Comparison of ENCODE assay signal across 8 mouse cellular contexts in genomic region chr1:43826628-43827001, GRCm38 (mm10). TPM values are rescaled to one million over a fixed set of nuclear protein-coding genes. Genes with fewer than 3 reads are reported as not detected.
DNase-seq lines count a peak whose midpoint lies in the region; ATAC-seq lines count a peak whose summit lies in the region.

No protein-coding gene starts in this region.

- peaks cover 19% of the 10 kb centered on the region for H3K4me1 ChIP-seq in heart, embryonic 15.5 days (replicated peaks)
- peaks cover 18% of the 10 kb centered on the region for H3K4me1 ChIP-seq in hindbrain, embryonic 14.5 days (replicated peaks; ENCODE audit: control insufficient read depth, insufficient read depth, low read length)
- peaks cover 29% of the 10 kb centered on the region for H3K4me1 ChIP-seq in midbrain, embryonic 13.5 days (replicated peaks)

- no peak for DNase-seq in heart, postnatal 25 days (ENCODE audit: low spot score)
- peak; percentile 26 for DNase-seq in adipocyte (ENCODE audit: low spot score)
- DNase-seq in hindbrain, embryonic 14.5 days (ENCODE audit: low spot score): no peak
- DNase-seq in left cerebral cortex, postnatal 14 days (ENCODE audit: low spot score in 2 of 2): no peak
- no peak for DNase-seq in left cerebral cortex, postnatal 10 days (ENCODE audit: extremely low spot score in 1 of 2, low spot score in 2 of 2)
- DNase-seq in left cerebral cortex, adult 11 months (ENCODE audit: low spot score): no peak

- H3K9me3 ChIP-seq in heart, embryonic 15.5 days (replicated peaks): no peaks in the 10 kb centered on the region
- no peaks in the 10 kb centered on the region for H3K9me3 ChIP-seq in hindbrain, embryonic 14.5 days (ENCODE audit: control insufficient read depth, low read length)
- H3K9me3 ChIP-seq in midbrain, embryonic 13.5 days: no peaks in the 10 kb centered on the region

- H3K36me3 ChIP-seq in heart, embryonic 15.5 days: no peaks in the 10 kb centered on the region
- H3K36me3 ChIP-seq in hindbrain, embryonic 14.5 days (replicated peaks; ENCODE audit: control insufficient read depth, insufficient read depth): no peaks in the 10 kb centered on the region
- no peaks in the 10 kb centered on the region for H3K36me3 ChIP-seq in midbrain, embryonic 13.5 days

- no peaks in the 10 kb centered on the region for H3K27me3 ChIP-seq in heart, embryonic 15.5 days
- no peaks in the 10 kb centered on the region for H3K27me3 ChIP-seq in hindbrain, embryonic 14.5 days (ENCODE audit: control insufficient read depth, insufficient read depth, low read length)
- H3K27me3 ChIP-seq in midbrain, embryonic 13.5 days: no peaks in the 10 kb centered on the region

- peak overlapping the region; percentile 91 for H3K4me3 ChIP-seq in heart, embryonic 15.5 days
- H3K4me3 ChIP-seq in hindbrain, embryonic 14.5 days (replicated peaks; ENCODE audit: low read length): peak overlapping the region; percentile 96
- H3K4me3 ChIP-seq in midbrain, embryonic 13.5 days (replicated peaks): peak overlapping the region; percentile 73

- ATAC-seq in heart, embryonic 15.5 days (replicated peaks; ENCODE audit: insufficient number of reproducible peaks, insufficient read depth, low FRiP score, low read depth): no peak
- ATAC-seq in hindbrain, embryonic 14.5 days (ENCODE audit: low FRiP score): no peak
- no peak for ATAC-seq in midbrain, embryonic 13.5 days

- H3K4me2 ChIP-seq in heart, embryonic 15.5 days: peak overlapping the region; percentile 82
- peak overlapping the region; percentile 91 for H3K4me2 ChIP-seq in hindbrain, embryonic 14.5 days (replicated peaks)
- peak overlapping the region; percentile 96 for H3K4me2 ChIP-seq in midbrain, embryonic 13.5 days (replicated peaks)

- WGBS in heart, embryonic 15.5 days: 1% methylated on average over 3 of the region's 3 CpGs
- 0% methylated on average over 3 of the region's 3 CpGs for WGBS in hindbrain, embryonic 14.5 days
- WGBS in midbrain, embryonic 13.5 days: 0% methylated on average over 3 of the region's 3 CpGs

- H3K27ac ChIP-seq in heart, embryonic 15.5 days: peak overlapping the region; percentile 85
- H3K27ac ChIP-seq in hindbrain, embryonic 14.5 days: peak overlapping the region; percentile 96
- peak overlapping the region; percentile 94 for H3K27ac ChIP-seq in midbrain, embryonic 13.5 days

- intact Hi-C loops in heart, postnatal 25 days (cut with DNase I): loop anchor here (5.0 to 10.0 kb wide), 4 partner anchors 64 to 732 kb away; partner anchors contain the start of genes AI597479, Tex30, Tgfbrap1 and Tpp2
- intact Hi-C loops in left cerebral cortex, postnatal 14 days (cut with DNase I): loop anchor here (10.0 kb wide), 1 partner anchor 52 kb away; no protein-coding TSS in a partner anchor
- intact Hi-C loops in left cerebral cortex, postnatal 10 days (cut with DNase I): loop anchor here (10.0 kb wide), 1 partner anchor 108 kb away; the partner anchor contains the start of gene Tpp2

- H3K9ac ChIP-seq in heart, embryonic 15.5 days: peak overlapping the region; percentile 84
- peak overlapping the region; percentile 90 for H3K9ac ChIP-seq in hindbrain, embryonic 14.5 days
- peak overlapping the region; percentile 89 for H3K9ac ChIP-seq in midbrain, embryonic 13.5 days (replicated peaks)

RNA-seq across cellular contexts. Expression of gene Uxs1, which starts 1.0 kb away (rescaled TPM):
- polyA plus RNA-seq in heart, embryonic 15.5 days (2015; fragmentation: Nextera tagmentation; extraction: Ambion mirVana): 12.9 and 16.0 TPM in 2 replicates
- total RNA-seq in heart, postnatal 25 days (2021): 1 to 10 TPM; 8.2 to 9.8 TPM
- polyA plus RNA-seq in hindbrain, embryonic 14.5 days (2014; fragmentation: Nextera tagmentation; extraction: Ambion mirVana): 16.8 and 17.7 TPM in 2 replicates
- polyA plus RNA-seq in midbrain, embryonic 13.5 days (2015; fragmentation: Nextera tagmentation; extraction: Ambion mirVana): 14.8 and 16.3 TPM in 2 replicates
- total RNA-seq in left cerebral cortex, postnatal 14 days (2021): 10 to 100 TPM; 36.3 to 38.2 TPM
- 10 to 100 TPM; 32.5 to 36.2 TPM for total RNA-seq in left cerebral cortex, postnatal 10 days (2021)
